Mouse (Mus musculus) ovary, postnatal 14 days (tissue): ENCODE measurements at regions not wholly inside any gene's neighbourhood (a gene's known extent, or its start where the extent isn't known, plus 50 kb on each side); places are given as distances from the start of the nearest gene placed in this dataset.
"Not testable (repeated sequence)": the region's sequence is repeated elsewhere in the genome, so short reads cannot be mapped to it uniquely, and the experiment has no call there.

Experiments
- DNase-seq: peaks from one replicate; pipeline ENCODE4 v3.0.0; 2022; ENCODE audit warnings: low spot score

DNA sequence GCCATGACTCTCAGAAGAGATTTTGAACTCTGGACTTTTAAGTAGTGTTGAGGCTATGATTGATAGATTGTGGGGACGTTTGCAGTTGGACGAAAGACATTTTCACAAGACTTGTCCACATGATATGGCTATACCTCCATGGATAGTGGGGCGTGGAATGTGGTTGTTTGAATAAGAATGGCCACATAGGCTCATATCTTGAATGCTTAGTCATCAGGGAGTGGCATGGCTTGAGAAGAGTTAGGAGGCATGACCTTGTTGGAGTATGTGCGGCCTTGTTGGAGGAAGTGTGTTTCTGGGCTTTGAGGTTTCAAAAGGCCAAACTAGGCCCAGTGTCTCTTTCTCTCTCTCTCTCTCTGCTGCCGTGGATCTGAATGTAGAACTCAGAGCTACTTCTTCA, 204.7 kb upstream of the Pclo start:
- DNase-seq, result no peak

DNA sequence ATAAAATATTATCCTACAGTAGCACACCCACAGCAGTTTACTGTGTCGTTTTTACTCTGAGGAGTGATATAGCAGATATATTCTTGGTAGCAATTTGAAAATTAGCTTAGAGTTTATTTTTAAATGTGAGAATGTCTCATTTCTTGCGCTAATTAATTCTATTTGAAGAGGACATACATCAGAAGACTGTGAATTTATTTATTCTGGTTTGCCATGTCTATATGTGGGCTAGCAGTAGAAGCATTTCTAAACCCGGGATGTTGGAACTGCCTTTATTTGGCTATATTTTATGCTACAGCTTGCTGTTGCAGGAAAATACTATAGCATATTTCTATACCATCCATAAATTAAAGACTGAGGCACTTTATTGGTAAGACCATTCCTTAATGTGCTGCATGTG, 203.0 kb upstream of the Pclo start:
- DNase-seq, result no peak

DNA sequence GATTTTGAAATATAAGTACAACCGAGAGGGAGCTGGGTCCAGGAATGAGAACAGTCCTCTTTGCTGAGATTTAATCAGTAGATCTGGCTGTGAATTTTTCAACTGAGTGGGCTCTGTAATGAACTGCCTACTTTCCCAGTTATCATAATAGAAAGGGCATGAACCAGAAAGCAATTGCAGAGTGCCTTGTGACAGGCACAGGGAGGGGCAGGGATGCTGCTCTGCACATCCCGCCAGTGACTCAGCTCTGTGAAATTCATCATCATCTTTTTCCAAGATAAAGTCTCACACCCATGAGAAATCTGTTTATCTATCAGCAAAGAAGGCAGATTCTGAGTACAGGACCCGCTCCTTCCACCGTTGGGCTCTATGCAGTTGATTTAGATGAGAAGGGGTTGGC, 194.5 kb upstream of the Pclo start:
- no peak for DNase-seq

DNA sequence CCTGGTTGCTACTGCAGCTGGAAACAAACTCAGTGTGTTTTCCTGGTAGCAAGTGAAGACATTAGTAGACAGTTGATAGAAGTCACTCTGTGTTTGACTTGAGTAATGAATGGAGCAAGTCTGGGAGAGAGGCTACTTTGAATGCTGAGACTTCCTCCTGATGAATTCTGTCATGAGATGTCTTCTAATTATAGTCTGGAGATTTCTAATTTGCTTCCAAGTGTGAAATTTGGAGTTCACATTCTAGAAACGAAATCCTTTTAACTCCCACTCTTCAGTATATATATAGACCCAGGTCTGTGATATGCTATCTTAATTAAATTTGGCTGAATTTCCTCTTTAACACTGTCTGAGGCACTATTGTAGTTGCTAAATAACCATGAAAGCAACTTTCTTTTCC, 192.7 kb upstream of the Pclo start:
- DNase-seq, result no peak

DNA sequence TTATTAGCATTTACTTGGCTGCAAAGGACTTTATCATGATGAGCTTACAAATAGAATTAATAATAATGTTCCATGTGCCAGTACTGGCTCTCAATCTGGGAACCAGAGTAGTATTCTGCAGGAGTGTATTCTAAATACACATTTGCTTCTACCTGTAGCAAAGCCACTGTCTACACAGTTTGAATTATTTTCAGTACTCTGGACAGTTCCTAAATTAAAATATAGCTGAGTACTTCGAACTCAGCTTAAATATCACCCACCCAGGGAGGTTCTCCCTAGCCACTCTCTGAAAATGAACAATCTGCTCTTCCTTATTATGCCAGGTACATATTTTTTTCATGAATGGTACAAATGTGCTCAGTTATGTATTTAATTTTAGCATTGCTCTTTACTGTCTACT, 154.3 kb upstream of the Pclo start:
- no peak for DNase-seq

DNA sequence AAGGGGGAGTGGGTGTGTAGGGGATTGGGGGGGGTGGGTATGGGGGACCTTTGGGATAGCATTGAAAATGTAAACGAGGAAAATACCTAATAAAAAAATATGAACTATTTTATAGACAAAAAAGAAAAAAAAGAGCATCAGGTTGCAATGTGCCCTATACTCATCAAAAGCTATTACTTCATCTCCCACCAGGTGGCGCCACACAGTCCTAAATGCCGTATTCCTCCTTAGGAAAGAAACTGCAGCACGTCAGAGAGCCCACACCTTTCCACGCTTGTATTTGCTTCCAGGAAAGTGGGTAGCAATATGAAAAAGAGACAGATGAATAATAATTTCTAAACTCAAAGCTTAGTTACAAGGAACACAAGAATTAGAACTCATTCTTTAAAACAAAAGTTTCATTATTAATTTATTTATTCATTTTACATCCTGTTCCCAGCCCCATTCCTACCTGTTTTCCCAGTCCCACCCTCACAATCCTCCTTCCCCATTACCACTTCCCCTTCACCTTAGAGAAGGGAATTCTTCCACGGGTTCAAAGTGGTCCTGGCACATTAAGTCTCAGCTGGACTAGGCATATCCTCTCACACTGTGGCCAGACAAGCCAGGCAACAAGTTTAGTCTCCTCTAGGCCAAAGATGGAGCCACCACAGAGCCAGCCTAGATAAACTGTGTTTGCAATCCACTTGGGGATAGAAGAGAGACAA, 125.4 kb upstream of the Pclo start:
- peak; percentile 25 for DNase-seq

DNA sequence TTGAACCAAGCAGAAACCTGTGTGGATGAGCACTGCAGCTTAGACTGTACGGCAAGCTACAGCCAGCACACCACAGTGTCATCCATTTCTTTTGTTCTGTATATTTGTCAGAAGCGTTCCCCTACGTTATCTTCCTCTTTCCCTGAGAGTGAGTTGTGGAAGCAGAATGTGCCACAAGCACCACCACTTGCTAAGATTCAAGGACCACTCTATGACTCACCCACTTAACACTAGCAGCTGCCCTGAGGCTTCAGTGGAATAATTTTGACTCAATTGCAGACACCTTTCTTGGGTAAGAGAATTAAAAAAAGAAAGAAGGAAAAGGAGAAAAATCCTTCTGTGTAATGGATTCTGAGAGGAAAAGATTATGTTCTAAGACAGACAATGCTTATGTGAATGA, 122.9 kb upstream of the Pclo start:
- no peak for DNase-seq

DNA sequence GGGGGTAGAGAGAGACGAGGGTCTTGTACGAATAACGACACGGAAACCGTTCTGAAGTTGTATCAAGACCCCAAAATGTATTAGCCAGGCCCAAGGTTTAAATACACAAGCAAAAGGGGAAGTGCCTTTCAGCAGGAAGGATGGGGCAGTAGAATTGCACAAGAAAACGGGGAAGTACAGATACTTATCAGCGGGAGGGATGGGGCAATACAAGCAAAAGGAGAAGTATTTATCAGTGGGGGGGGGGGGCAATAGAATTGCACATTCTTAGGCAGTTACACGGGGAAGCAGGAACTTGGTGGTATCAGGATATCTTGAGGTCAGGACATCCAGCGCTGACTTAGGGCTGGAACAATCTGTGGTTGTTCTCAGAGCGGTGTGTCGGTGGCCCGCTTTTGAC, 111.3 kb upstream of the Pclo start:
- DNase-seq, result not testable (repeated sequence)

DNA sequence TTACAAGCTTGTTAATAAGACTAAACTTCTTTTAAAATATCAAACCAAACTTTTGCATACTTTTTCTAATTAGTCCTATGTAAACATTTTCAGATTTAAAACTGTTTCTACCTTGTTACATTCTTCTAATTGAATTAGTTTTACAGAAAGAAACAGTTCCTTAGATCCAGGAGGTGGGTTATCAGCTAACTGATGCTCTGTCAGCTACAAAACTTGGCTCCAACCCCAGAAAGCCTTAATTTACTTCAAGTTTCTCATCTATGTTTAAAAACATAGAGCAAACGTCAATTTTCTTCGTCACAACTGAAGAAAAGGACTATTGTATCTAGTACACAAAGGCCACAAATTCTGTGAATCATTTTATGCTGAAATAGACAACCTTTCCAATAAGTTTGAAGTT, 110.4 kb upstream of the Pclo start:
- DNase-seq, result no peak

DNA sequence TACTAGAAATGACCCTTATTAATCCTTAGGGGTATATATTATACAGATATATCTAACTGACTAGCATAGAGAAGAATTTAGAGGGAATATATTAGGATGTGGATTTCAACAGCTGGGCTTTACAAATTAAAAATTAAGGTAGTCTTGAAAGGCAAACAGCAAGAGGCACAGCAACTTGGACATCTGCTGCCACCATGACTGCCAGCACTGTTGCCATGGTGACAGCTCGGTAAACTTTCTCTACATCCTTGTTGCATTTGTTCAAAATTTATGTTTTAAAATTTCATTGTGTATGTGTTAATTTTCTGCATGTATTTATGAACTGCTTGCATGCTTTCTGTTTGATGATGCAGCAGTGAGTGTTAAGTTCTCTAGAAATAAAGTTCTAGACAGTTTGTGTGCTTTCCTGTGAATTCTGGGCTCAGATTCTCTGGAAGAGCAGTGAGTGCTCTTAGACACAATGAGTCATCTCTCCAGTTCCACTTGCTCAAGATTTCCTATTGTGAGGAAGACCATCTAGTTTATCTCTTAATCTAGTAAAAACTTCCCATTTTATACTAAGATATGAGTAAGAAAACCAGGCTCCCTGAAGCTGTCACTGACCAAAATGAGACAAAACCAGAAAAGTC, 99.4 kb upstream of the Pclo start:
- DNase-seq, result no peak

DNA sequence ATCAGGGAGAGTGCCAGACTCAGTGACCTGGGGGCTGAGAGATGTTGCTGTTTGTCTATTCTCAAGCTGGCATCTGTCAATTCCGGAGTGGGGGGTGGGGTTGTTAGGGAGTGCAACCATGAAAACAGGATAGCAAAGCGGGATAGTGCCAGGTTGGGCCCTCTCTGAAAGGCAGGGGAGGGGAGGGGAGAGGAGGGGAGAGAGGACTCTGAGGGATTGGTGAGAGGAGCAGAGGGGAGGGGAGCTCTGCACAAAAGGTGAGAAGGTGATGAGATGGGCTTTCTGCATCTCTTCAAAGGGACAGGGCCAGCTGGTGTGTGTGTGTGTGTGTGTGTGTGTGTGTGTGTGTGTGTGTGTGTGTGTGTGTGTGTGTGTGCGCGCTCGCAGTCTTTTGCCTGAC, 61.6 kb upstream of the Pclo start:
- DNase-seq, result no peak
